Mouse (Mus musculus) thymus, adult 2 months (tissue): ENCODE measurements around the gene Ddx49.

Experiments
- CTCF ChIP-seq: fragments of 200-500 bp; IDR thresholded peaks from 2 replicates; pipeline ENCODE4 v1.5.1; 2012; ENCODE audit warnings: mild to moderate bottlenecking, control low read depth, low read length, moderate library complexity, borderline replicate concordance; ENCODE audit not compliant: control insufficient read depth, poor library complexity, insufficient read depth; ENCODE audit errors: extremely low read depth
- POLR2A ChIP-seq: fragments of 200-500 bp; IDR thresholded peaks from 2 replicates; pipeline ENCODE4 v1.6.1; 2012; ENCODE audit warnings: mild to moderate bottlenecking, low read length, control low read depth, moderate library complexity; ENCODE audit not compliant: control insufficient read depth, poor library complexity, insufficient read depth; ENCODE audit errors: extremely low read depth

DNA sequence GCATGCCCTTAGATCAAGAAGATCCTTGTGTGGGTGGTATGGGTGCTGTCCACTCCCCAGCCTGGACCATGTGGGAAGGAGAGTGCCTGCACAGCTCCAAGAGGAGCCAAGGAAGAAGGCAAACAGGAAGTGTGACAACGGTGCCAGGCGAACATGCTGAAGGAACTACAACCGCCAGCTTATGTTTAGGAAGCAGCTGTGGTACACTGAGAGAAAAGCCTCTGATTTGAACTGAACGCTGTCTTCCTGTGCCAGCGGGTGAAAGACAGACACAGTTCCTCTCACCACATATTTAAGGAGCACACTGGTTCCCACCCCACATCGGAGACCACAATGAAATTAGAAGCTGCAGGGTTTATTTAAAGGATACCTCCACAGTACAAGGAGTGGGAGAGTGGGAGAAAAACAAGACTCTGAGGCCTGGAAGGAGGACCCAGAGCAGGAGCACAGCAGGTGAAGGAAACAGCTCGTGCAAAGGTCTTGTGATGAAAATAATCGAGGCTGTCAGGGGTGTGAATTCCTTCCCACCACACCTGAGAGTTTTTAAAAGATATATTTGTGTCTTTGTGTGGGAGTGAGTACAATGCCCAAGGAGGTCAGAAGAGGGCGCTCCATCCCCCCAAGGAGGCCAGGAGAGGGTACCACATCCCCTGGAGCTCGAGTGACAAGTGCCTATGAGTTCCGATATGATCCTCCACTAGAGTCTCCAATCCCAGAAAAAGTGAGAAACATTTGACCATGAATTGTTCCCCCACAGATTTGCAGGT is 33.3 kb downstream of the Ddx49 start:
- TF ChIP-seq POLR2A (no peak), CTCF (no peak)
